Mouse (Mus musculus): ENCODE results near the gene Atg7.

- no peak for TF ChIP-seq CTCF (IDR thresholded peaks at IDR 0.05; ENCODE audit: extremely low read depth, insufficient read length, insufficient replicate concordance, low read depth, low read length)
- no peak for TF ChIP-seq POLR2A (IDR thresholded peaks at IDR 0.05; ENCODE audit: low read depth, low read length)
These were observed 225.8 kb downstream of the Atg7 start for GRCm38 (mm10) chr6:114868656-114869055.

All from small intestine, adult 2 months (tissue).